In genomic region chr3:58894529-58894928, GRCm38 (mm10) we compare ENCODE assay signal across 30 mouse cellular contexts. TPM values are rescaled to one million over a fixed set of nuclear protein-coding genes. Genes with fewer than 3 reads are reported as not detected.
"Had no signal": no experiment of that assay in that cellular context is flagged by ENCODE, and none has a peak within 500 bp of the region (broad histone marks: within the 10 kb centered on the region; RNA-seq: fewer than 3 reads in every experiment).

No protein-coding gene starts in this region.

- DNase-seq: gastrocnemius, adult 2 months; gastrocnemius, postnatal 10 days; gastrocnemius, postnatal 25 days; heart, adult 11 months; heart, adult 2 months; heart, postnatal 14 days; heart, postnatal 36 days; kidney, adult 18-20 months; kidney, adult 8-10 months; kidney, postnatal 14 days; kidney, postnatal 36 days; liver, embryonic 13.5 days had no signal

- H3K27ac ChIP-seq: gastrocnemius, adult 2 months; heart, adult 2 months; heart, embryonic 13.5 days; heart, embryonic 15.5 days; hindbrain, embryonic 13.5 days; hindbrain, embryonic 15.5 days; hindbrain, postnatal 0 days; kidney, embryonic 15.5 days; kidney, postnatal 0 days; layer of hippocampus, adult 2 months; left cerebral cortex, adult 2 months; limb, embryonic 10.5 days; limb, embryonic 12.5 days; liver, embryonic 13.5 days had no signal

- H3K36me3 ChIP-seq: heart, embryonic 13.5 days; heart, embryonic 15.5 days; hindbrain, embryonic 13.5 days; hindbrain, embryonic 15.5 days; kidney, embryonic 15.5 days; limb, embryonic 10.5 days; limb, embryonic 12.5 days; liver, embryonic 13.5 days had no signal

- H3K9ac ChIP-seq: heart, embryonic 13.5 days; heart, embryonic 15.5 days; hindbrain, embryonic 13.5 days; hindbrain, embryonic 15.5 days; kidney, embryonic 15.5 days; limb, embryonic 12.5 days; liver, embryonic 13.5 days had no signal

- H3K4me1 ChIP-seq: heart, embryonic 13.5 days; heart, embryonic 15.5 days; hindbrain, embryonic 13.5 days; hindbrain, embryonic 15.5 days; kidney, embryonic 15.5 days; limb, embryonic 12.5 days; liver, embryonic 13.5 days had no signal

- H3K9me3 ChIP-seq: heart, embryonic 13.5 days; heart, embryonic 15.5 days; hindbrain, embryonic 13.5 days; hindbrain, embryonic 15.5 days; kidney, embryonic 15.5 days; limb, embryonic 10.5 days; limb, embryonic 12.5 days; liver, embryonic 13.5 days had no signal

- H3K27me3 ChIP-seq: heart, embryonic 13.5 days; heart, embryonic 15.5 days; hindbrain, embryonic 13.5 days; hindbrain, embryonic 15.5 days; kidney, embryonic 15.5 days; limb, embryonic 12.5 days; liver, embryonic 13.5 days had no signal

- H3K4me3 ChIP-seq: gastrocnemius, adult 2 months; heart, adult 2 months; heart, embryonic 13.5 days; heart, embryonic 15.5 days; hindbrain, embryonic 13.5 days; hindbrain, embryonic 15.5 days; kidney, embryonic 15.5 days; layer of hippocampus, adult 2 months; left cerebral cortex, adult 2 months; limb, embryonic 10.5 days; limb, embryonic 12.5 days; liver, embryonic 13.5 days had no signal

- H3K4me2 ChIP-seq: heart, embryonic 11.5 days; heart, embryonic 13.5 days; heart, embryonic 15.5 days; hindbrain, embryonic 13.5 days; hindbrain, embryonic 15.5 days; kidney, embryonic 15.5 days; limb, embryonic 12.5 days; liver, embryonic 11.5 days; liver, embryonic 13.5 days had no signal

- ATAC-seq: hindbrain, postnatal 0 days; intestine, embryonic 16.5 days had no signal

RNA-seq across cellular contexts. Expression of gene Clrn1, which starts 9.4 kb away (rescaled TPM):
- total RNA-seq: gastrocnemius, adult 2 months; gastrocnemius, postnatal 10 days; gastrocnemius, postnatal 25 days; gastrocnemius, postnatal 4 days; heart, adult 2 months; heart, postnatal 14 days; heart, postnatal 36 days; hematopoietic stem cell, adult 5-6 weeks had no signal
- polyA plus RNA-seq: heart, adult 2 months; heart, postnatal 0 days; intestine, embryonic 14.5 days; intestine, embryonic 16.5 days; liver, embryonic 13.5 days had no signal
